Mouse (Mus musculus): Measurements from ENCODE around the gene Nol12. TPM values are rescaled to one million over a fixed set of nuclear protein-coding genes. Genes with fewer than 3 reads are reported as not detected.

Gene Nol12
- polyA plus RNA-seq, 1 experiment from 2014 or later = 55.8 TPM

GRCm38 (mm10) chr15:78978875-78979274 lies 44.1 kb downstream of the Nol12 start:
- Histone ChIP-seq H3K9me3 (ENCODE audit: control insufficient read depth, low read length) (no peaks in the 10 kb centered on the region), H3K4me1 (ENCODE audit: control insufficient read depth, insufficient read depth, low read length) (peaks cover 20% of the 10 kb centered on the region), H3K36me3 (ENCODE audit: control insufficient read depth, insufficient read depth, low read length) (no peaks in the 10 kb centered on the region), H3K27me3 (ENCODE audit: control insufficient read depth, insufficient read depth, low read length) (no peaks in the 10 kb centered on the region), H3K9ac (ENCODE audit: low read depth, low read length) (peak overlapping the region; percentile 23; the same call in 1 of the 2 replicates), H3K4me3 (ENCODE audit: low read length) (no peak overlapping the region), H3K27ac (ENCODE audit: low read depth, low read length) (peak overlapping the region; percentile 6; the same call in 1 of the 2 replicates), H3K4me2 (replicated peaks; ENCODE audit: low read depth, low read length) (no peak overlapping the region)
- peak; percentile 21; the same call in 1 of the 2 replicates for ATAC-seq (ENCODE audit: low FRiP score, low TSS enrichment)
- WGBS = 7% methylated on average over 4 of the region's 4 CpGs

GRCm38 (mm10) chr15:78980084-78980483 lies 45.4 kb downstream of the Nol12 start:
- no peaks in the 10 kb centered on the region for H3K36me3 ChIP-seq (ENCODE audit: control insufficient read depth, insufficient read depth, low read length)
- no peak overlapping the region for H3K4me3 ChIP-seq (ENCODE audit: low read length)
- no peaks in the 10 kb centered on the region for H3K9me3 ChIP-seq (ENCODE audit: control insufficient read depth, low read length)
- H3K27ac ChIP-seq (ENCODE audit: low read depth, low read length) = no peak overlapping the region
- ATAC-seq (ENCODE audit: low FRiP score, low TSS enrichment) = no peak
- H3K4me2 ChIP-seq (replicated peaks; ENCODE audit: low read depth, low read length) = no peak overlapping the region
- 95% methylated on average over 4 of the region's 4 CpGs for WGBS
- peaks cover 32% of the 10 kb centered on the region for H3K4me1 ChIP-seq (ENCODE audit: control insufficient read depth, insufficient read depth, low read length)
- H3K27me3 ChIP-seq (ENCODE audit: control insufficient read depth, insufficient read depth, low read length) = no peaks in the 10 kb centered on the region
- no peak overlapping the region for H3K9ac ChIP-seq (ENCODE audit: low read depth, low read length)

- Histone ChIP-seq H3K27ac (ENCODE audit: low read depth, low read length) (peak overlapping the region; percentile 97), H3K36me3 (ENCODE audit: control insufficient read depth, insufficient read depth, low read length) (peaks cover 4% of the 10 kb centered on the region; the same call in 1 of the 2 replicates), H3K4me1 (ENCODE audit: control insufficient read depth, insufficient read depth, low read length) (peaks cover 53% of the 10 kb centered on the region), H3K4me3 (ENCODE audit: low read length) (peak overlapping the region; percentile 90), H3K9ac (ENCODE audit: low read depth, low read length) (peak overlapping the region; percentile 91), H3K27me3 (ENCODE audit: control insufficient read depth, insufficient read depth, low read length) (no peaks in the 10 kb centered on the region), H3K4me2 (replicated peaks; ENCODE audit: low read depth, low read length) (peak overlapping the region; percentile 89), H3K9me3 (ENCODE audit: control insufficient read depth, low read length) (no peaks in the 10 kb centered on the region)
- ATAC-seq (ENCODE audit: low FRiP score, low TSS enrichment) = peak; percentile 84
- under 1% methylated on average over 58 of the region's 67 CpGs for WGBS
Measured at GRCm38 (mm10) chr15:78982658-78983435, 48.1 kb downstream of the Nol12 start.

- Histone ChIP-seq H3K4me3 (ENCODE audit: low read length) (peak overlapping the region; percentile 90), H3K4me2 (replicated peaks; ENCODE audit: low read depth, low read length) (peak overlapping the region; percentile 89), H3K4me1 (ENCODE audit: control insufficient read depth, insufficient read depth, low read length) (peaks cover 55% of the 10 kb centered on the region), H3K27ac (ENCODE audit: low read depth, low read length) (peak overlapping the region; percentile 97), H3K9ac (ENCODE audit: low read depth, low read length) (peak overlapping the region; percentile 91), H3K27me3 (ENCODE audit: control insufficient read depth, insufficient read depth, low read length) (no peaks in the 10 kb centered on the region), H3K36me3 (ENCODE audit: control insufficient read depth, insufficient read depth, low read length) (peaks cover 12% of the 10 kb centered on the region; the same call in 1 of the 2 replicates), H3K9me3 (ENCODE audit: control insufficient read depth, low read length) (no peaks in the 10 kb centered on the region)
- ATAC-seq (ENCODE audit: low FRiP score, low TSS enrichment) = peak; percentile 75
- 0% methylated on average over 21 of the region's 21 CpGs for WGBS
Measured at GRCm38 (mm10) chr15:78983436-78984285, 48.9 kb downstream of the Nol12 start.

GRCm38 (mm10) chr15:78984286-78984778 lies 49.6 kb downstream of the Nol12 start:
- peak overlapping the region; percentile 89 for H3K4me2 ChIP-seq (replicated peaks; ENCODE audit: low read depth, low read length)
- peaks cover 18% of the 10 kb centered on the region; the same call in 1 of the 2 replicates for H3K36me3 ChIP-seq (ENCODE audit: control insufficient read depth, insufficient read depth, low read length)
- peaks cover 48% of the 10 kb centered on the region for H3K4me1 ChIP-seq (ENCODE audit: control insufficient read depth, insufficient read depth, low read length)
- peak overlapping the region; percentile 91; the same call in 1 of the 2 replicates for H3K9ac ChIP-seq (ENCODE audit: low read depth, low read length)
- no peaks in the 10 kb centered on the region for H3K27me3 ChIP-seq (ENCODE audit: control insufficient read depth, insufficient read depth, low read length)
- peak overlapping the region; percentile 90 for H3K4me3 ChIP-seq (ENCODE audit: low read length)
- WGBS = 19% methylated on average over 5 of the region's 5 CpGs
- ATAC-seq (ENCODE audit: low FRiP score, low TSS enrichment) = no peak
- no peaks in the 10 kb centered on the region for H3K9me3 ChIP-seq (ENCODE audit: control insufficient read depth, low read length)
- peak overlapping the region; percentile 97 for H3K27ac ChIP-seq (ENCODE audit: low read depth, low read length)

- no peak overlapping the region for H3K4me2 ChIP-seq (replicated peaks; ENCODE audit: low read depth, low read length)
- H3K4me3 ChIP-seq (ENCODE audit: low read length) = no peak overlapping the region
- ATAC-seq (ENCODE audit: low FRiP score, low TSS enrichment) = no peak; the same call in 1 of the 2 replicates
- H3K27me3 ChIP-seq (ENCODE audit: control insufficient read depth, insufficient read depth, low read length) = no peaks in the 10 kb centered on the region
- H3K9me3 ChIP-seq (ENCODE audit: control insufficient read depth, low read length) = no peaks in the 10 kb centered on the region
- H3K27ac ChIP-seq (ENCODE audit: low read depth, low read length) = peak overlapping the region; percentile 27; the same call in 1 of the 2 replicates
- peaks cover 42% of the 10 kb centered on the region for H3K36me3 ChIP-seq (ENCODE audit: control insufficient read depth, insufficient read depth, low read length)
- WGBS = 45% methylated on average over 11 of the region's 11 CpGs
- H3K4me1 ChIP-seq (ENCODE audit: control insufficient read depth, insufficient read depth, low read length) = peaks cover 48% of the 10 kb centered on the region
- H3K9ac ChIP-seq (ENCODE audit: low read depth, low read length) = peak overlapping the region; percentile 18
Measured at GRCm38 (mm10) chr15:78986536-78987220, 51.9 kb downstream of the Nol12 start.

GRCm38 (mm10) chr15:78988499-78988971 lies 53.8 kb downstream of the Nol12 start:
- no peak overlapping the region for H3K4me3 ChIP-seq (ENCODE audit: low read length)
- H3K27ac ChIP-seq (ENCODE audit: low read depth, low read length) = peak overlapping the region; percentile 37; the same call in 1 of the 2 replicates
- H3K36me3 ChIP-seq (ENCODE audit: control insufficient read depth, insufficient read depth, low read length) = peaks cover 60% of the 10 kb centered on the region
- no peaks in the 10 kb centered on the region for H3K27me3 ChIP-seq (ENCODE audit: control insufficient read depth, insufficient read depth, low read length)
- no peaks in the 10 kb centered on the region for H3K9me3 ChIP-seq (ENCODE audit: control insufficient read depth, low read length)
- WGBS = 62% methylated on average over 14 of the region's 14 CpGs
- peaks cover 41% of the 10 kb centered on the region for H3K4me1 ChIP-seq (ENCODE audit: control insufficient read depth, insufficient read depth, low read length)
- no peak overlapping the region for H3K4me2 ChIP-seq (replicated peaks; ENCODE audit: low read depth, low read length)
- no peak for ATAC-seq (ENCODE audit: low FRiP score, low TSS enrichment)
- H3K9ac ChIP-seq (ENCODE audit: low read depth, low read length) = no peak overlapping the region
